Mouse (Mus musculus) lung, postnatal 0 days (tissue): ENCODE results near the gene Sept11.

Experiments used
- CTCF ChIP-seq: IDR thresholded peaks from 2 replicates; pipeline ENCODE4 v1.5.1; 2016; ENCODE audit warnings: antibody characterized with exemption, mild to moderate bottlenecking
- EP300 ChIP-seq: IDR thresholded peaks from 2 replicates; pipeline ENCODE4 v1.6.1; 2016; ENCODE audit warnings: antibody characterized with exemption, mild to moderate bottlenecking, control low read depth

- no peak for TF ChIP-seq CTCF
- TF ChIP-seq EP300 = no peak
Measured at GRCm38 (mm10) chr5:93115059-93115458, 21.8 kb downstream of the Sept11 start.
